Mouse (Mus musculus): Measurements from ENCODE around the gene Epc2. TPM values are rescaled to one million over a fixed set of nuclear protein-coding genes. Genes with fewer than 3 reads are reported as not detected.

The Epc2 gene
- polyA plus RNA-seq, 1 experiment from 2014 or later, result 8.6 TPM

DNA sequence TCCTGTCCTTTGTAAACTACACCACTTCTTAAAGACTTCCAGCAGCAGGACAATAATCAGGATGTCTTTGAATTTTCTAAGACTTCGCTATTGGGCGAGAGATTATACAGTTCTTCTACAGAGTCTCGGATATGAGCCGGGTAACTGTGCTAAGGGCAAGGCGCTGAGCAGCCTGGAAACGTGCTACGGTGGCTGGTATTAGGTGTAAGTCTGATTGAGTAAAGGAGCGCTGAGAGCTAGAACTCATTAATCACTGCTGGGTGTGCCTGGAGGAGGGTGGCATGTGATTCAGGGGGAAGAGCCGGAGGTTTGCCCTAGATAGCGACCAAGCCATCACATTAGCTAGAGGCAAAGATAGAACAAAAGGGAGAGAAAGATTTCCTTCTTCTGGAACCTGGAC, 25.1 kb upstream of the Epc2 start:
- Histone ChIP-seq H3K4me3 (ENCODE audit: low read length) (no peak overlapping the region), H3K27me3 (replicated peaks; ENCODE audit: control insufficient read depth, insufficient read depth, low read length) (no peaks in the 10 kb centered on the region), H3K36me3 (ENCODE audit: control insufficient read depth, insufficient read depth, low read length) (no peaks in the 10 kb centered on the region), H3K27ac (ENCODE audit: low read depth, low read length) (no peak overlapping the region), H3K9me3 (ENCODE audit: control insufficient read depth, low read length) (no peaks in the 10 kb centered on the region), H3K9ac (ENCODE audit: low read depth, low read length) (no peak overlapping the region), H3K4me2 (ENCODE audit: low read length) (no peak overlapping the region), H3K4me1 (ENCODE audit: control insufficient read depth, insufficient read depth, low read depth, low read length) (no peaks in the 10 kb centered on the region)
- WGBS, result 73% methylated on average over 10 of the region's 10 CpGs
- ATAC-seq, result no peak

GRCm38 (mm10) chr2:49431015-49431414, 20.3 kb upstream of the Epc2 start:
- H3K4me1 ChIP-seq (ENCODE audit: control insufficient read depth, insufficient read depth, low read depth, low read length), result no peaks in the 10 kb centered on the region
- H3K4me2 ChIP-seq (ENCODE audit: low read length), result no peak overlapping the region
- WGBS, result 84% methylated on average over 1 of the region's 1 CpGs
- H3K9ac ChIP-seq (ENCODE audit: low read depth, low read length), result no peak overlapping the region
- no peak for ATAC-seq
- no peak overlapping the region for H3K4me3 ChIP-seq (ENCODE audit: low read length)
- H3K36me3 ChIP-seq (ENCODE audit: control insufficient read depth, insufficient read depth, low read length), result no peaks in the 10 kb centered on the region
- no peaks in the 10 kb centered on the region for H3K9me3 ChIP-seq (ENCODE audit: control insufficient read depth, low read length)
- no peaks in the 10 kb centered on the region for H3K27me3 ChIP-seq (replicated peaks; ENCODE audit: control insufficient read depth, insufficient read depth, low read length)
- no peak overlapping the region for H3K27ac ChIP-seq (ENCODE audit: low read depth, low read length)

- 65% methylated on average over 9 of the region's 9 CpGs for WGBS
- Histone ChIP-seq H3K27me3 (replicated peaks; ENCODE audit: control insufficient read depth, insufficient read depth, low read length) (no peaks in the 10 kb centered on the region), H3K27ac (ENCODE audit: low read depth, low read length) (no peak overlapping the region), H3K9ac (ENCODE audit: low read depth, low read length) (no peak overlapping the region), H3K4me3 (ENCODE audit: low read length) (no peak overlapping the region), H3K36me3 (ENCODE audit: control insufficient read depth, insufficient read depth, low read length) (no peaks in the 10 kb centered on the region), H3K4me1 (ENCODE audit: control insufficient read depth, insufficient read depth, low read depth, low read length) (no peaks in the 10 kb centered on the region), H3K9me3 (ENCODE audit: control insufficient read depth, low read length) (no peaks in the 10 kb centered on the region), H3K4me2 (ENCODE audit: low read length) (no peak overlapping the region)
- ATAC-seq, result no peak
Observed at GRCm38 (mm10) chr2:49433211-49433610, 18.1 kb upstream of the Epc2 start.

GRCm38 (mm10) chr2:49446238-49446637, 5.0 kb upstream of the Epc2 start:
- Histone ChIP-seq H3K36me3 (ENCODE audit: control insufficient read depth, insufficient read depth, low read length) (no peaks in the 10 kb centered on the region), H3K4me3 (ENCODE audit: low read length) (no peak overlapping the region), H3K9me3 (ENCODE audit: control insufficient read depth, low read length) (no peaks in the 10 kb centered on the region), H3K27me3 (replicated peaks; ENCODE audit: control insufficient read depth, insufficient read depth, low read length) (no peaks in the 10 kb centered on the region), H3K4me1 (ENCODE audit: control insufficient read depth, insufficient read depth, low read depth, low read length) (peaks cover 2% of the 10 kb centered on the region; the same call in 1 of the 2 replicates), H3K9ac (ENCODE audit: low read depth, low read length) (no peak overlapping the region), H3K27ac (ENCODE audit: low read depth, low read length) (no peak overlapping the region), H3K4me2 (ENCODE audit: low read length) (no peak overlapping the region)
- 68% methylated on average over 2 of the region's 2 CpGs for WGBS
- no peak for ATAC-seq

GRCm38 (mm10) chr2:49447586-49448475, 3.5 kb upstream of the Epc2 start:
- H3K36me3 ChIP-seq (ENCODE audit: control insufficient read depth, insufficient read depth, low read length), result no peaks in the 10 kb centered on the region
- ATAC-seq, result no peak
- H3K4me3 ChIP-seq (ENCODE audit: low read length), result no peak overlapping the region
- no peaks in the 10 kb centered on the region for H3K9me3 ChIP-seq (ENCODE audit: control insufficient read depth, low read length)
- H3K27me3 ChIP-seq (replicated peaks; ENCODE audit: control insufficient read depth, insufficient read depth, low read length), result no peaks in the 10 kb centered on the region
- H3K9ac ChIP-seq (ENCODE audit: low read depth, low read length), result no peak overlapping the region
- H3K4me1 ChIP-seq (ENCODE audit: control insufficient read depth, insufficient read depth, low read depth, low read length), result peaks cover 2% of the 10 kb centered on the region; the same call in 1 of the 2 replicates
- no peak overlapping the region for H3K4me2 ChIP-seq (ENCODE audit: low read length)
- H3K27ac ChIP-seq (ENCODE audit: low read depth, low read length), result no peak overlapping the region
- WGBS, result 38% methylated on average over 8 of the region's 8 CpGs

DNA sequence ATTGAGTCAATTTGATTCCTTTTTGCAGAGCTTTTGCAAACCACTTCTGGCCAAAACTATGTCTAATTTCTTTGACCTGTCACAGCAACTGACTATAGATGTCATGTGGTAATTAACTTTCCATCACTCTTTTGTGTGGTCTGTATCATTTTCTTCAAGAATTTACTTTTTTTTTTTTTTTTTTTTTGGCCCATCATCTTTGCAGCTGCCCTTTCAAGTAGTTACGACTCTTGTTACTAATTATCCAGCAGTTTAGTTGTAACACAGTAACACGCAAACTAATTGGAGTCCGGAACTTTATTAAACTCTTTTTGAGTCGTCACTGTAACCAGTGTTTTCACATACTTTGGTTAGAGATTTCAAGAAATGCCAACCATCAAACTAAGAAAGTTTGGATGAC, 819 bp upstream of the Epc2 start:
- no peaks in the 10 kb centered on the region for H3K27me3 ChIP-seq (replicated peaks; ENCODE audit: control insufficient read depth, insufficient read depth, low read length)
- H3K4me3 ChIP-seq (ENCODE audit: low read length), result peak overlapping the region; percentile 78
- H3K9ac ChIP-seq (ENCODE audit: low read depth, low read length), result peak overlapping the region; percentile 96
- no peaks in the 10 kb centered on the region for H3K9me3 ChIP-seq (ENCODE audit: control insufficient read depth, low read length)
- H3K4me2 ChIP-seq (ENCODE audit: low read length), result peak overlapping the region; percentile 94
- H3K27ac ChIP-seq (ENCODE audit: low read depth, low read length), result no peak overlapping the region
- 9% methylated on average over 4 of the region's 4 CpGs for WGBS
- H3K36me3 ChIP-seq (ENCODE audit: control insufficient read depth, insufficient read depth, low read length), result no peaks in the 10 kb centered on the region
- ATAC-seq, result no peak
- peaks cover 8% of the 10 kb centered on the region; the same call in 1 of the 2 replicates for H3K4me1 ChIP-seq (ENCODE audit: control insufficient read depth, insufficient read depth, low read depth, low read length)

DNA sequence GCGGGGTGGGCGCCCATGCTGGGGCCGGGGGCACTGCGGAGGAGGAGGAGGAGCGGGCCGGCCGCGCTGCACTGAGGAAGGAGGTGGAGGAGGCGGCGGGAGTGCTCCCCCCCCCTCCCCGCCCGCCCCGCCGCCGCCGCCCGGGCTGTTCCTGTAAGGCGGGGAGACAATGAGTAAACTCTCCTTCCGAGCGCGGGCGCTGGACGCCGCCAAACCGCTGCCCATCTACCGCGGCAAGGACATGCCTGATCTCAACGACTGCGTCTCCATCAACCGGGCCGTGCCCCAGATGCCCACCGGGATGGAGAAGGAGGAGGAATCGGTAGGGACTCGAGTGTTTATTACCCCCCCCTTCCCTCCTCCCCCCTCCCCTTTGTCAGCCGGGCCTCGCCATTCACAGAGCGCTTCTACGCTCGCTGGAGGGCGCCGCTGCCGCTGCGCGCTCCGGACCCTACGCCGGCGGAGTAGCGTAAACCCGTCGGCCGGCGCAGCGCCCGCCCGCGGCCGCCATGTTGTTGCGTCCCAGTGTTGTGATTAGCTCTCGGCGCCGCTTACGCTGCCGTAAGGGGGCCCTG, 438 bp downstream of the Epc2 start:
- Histone ChIP-seq H3K27me3 (replicated peaks; ENCODE audit: control insufficient read depth, insufficient read depth, low read length) (no peaks in the 10 kb centered on the region), H3K36me3 (ENCODE audit: control insufficient read depth, insufficient read depth, low read length) (no peaks in the 10 kb centered on the region), H3K9me3 (ENCODE audit: control insufficient read depth, low read length) (no peaks in the 10 kb centered on the region), H3K4me3 (ENCODE audit: low read length) (peak overlapping the region; percentile 78), H3K9ac (ENCODE audit: low read depth, low read length) (peak overlapping the region; percentile 96), H3K4me1 (ENCODE audit: control insufficient read depth, insufficient read depth, low read depth, low read length) (peaks cover 13% of the 10 kb centered on the region), H3K27ac (ENCODE audit: low read depth, low read length) (peak overlapping the region; percentile 100), H3K4me2 (ENCODE audit: low read length) (peak overlapping the region; percentile 72)
- under 1% methylated on average over 30 of the region's 64 CpGs for WGBS
- peak; percentile 89 for ATAC-seq

GRCm38 (mm10) chr2:49452451-49453081, 1.3 kb downstream of the Epc2 start:
- ATAC-seq, result peak; percentile 56
- Histone ChIP-seq H3K27me3 (replicated peaks; ENCODE audit: control insufficient read depth, insufficient read depth, low read length) (no peaks in the 10 kb centered on the region), H3K9ac (ENCODE audit: low read depth, low read length) (peak overlapping the region; percentile 96), H3K36me3 (ENCODE audit: control insufficient read depth, insufficient read depth, low read length) (no peaks in the 10 kb centered on the region), H3K4me3 (ENCODE audit: low read length) (peak overlapping the region; percentile 78), H3K4me2 (ENCODE audit: low read length) (peak overlapping the region; percentile 72), H3K9me3 (ENCODE audit: control insufficient read depth, low read length) (no peaks in the 10 kb centered on the region), H3K4me1 (ENCODE audit: control insufficient read depth, insufficient read depth, low read depth, low read length) (peaks cover 13% of the 10 kb centered on the region), H3K27ac (ENCODE audit: low read depth, low read length) (peak overlapping the region; percentile 100)
- WGBS, result under 1% methylated on average over 36 of the region's 37 CpGs

- H3K9ac ChIP-seq (ENCODE audit: low read depth, low read length), result no peak overlapping the region
- H3K36me3 ChIP-seq (ENCODE audit: control insufficient read depth, insufficient read depth, low read length), result no peaks in the 10 kb centered on the region
- no peak overlapping the region for H3K27ac ChIP-seq (ENCODE audit: low read depth, low read length)
- peaks cover 11% of the 10 kb centered on the region for H3K4me1 ChIP-seq (ENCODE audit: control insufficient read depth, insufficient read depth, low read depth, low read length)
- WGBS, result 86% methylated on average over 2 of the region's 2 CpGs
- ATAC-seq, result no peak
- no peaks in the 10 kb centered on the region for H3K9me3 ChIP-seq (ENCODE audit: control insufficient read depth, low read length)
- no peaks in the 10 kb centered on the region for H3K27me3 ChIP-seq (replicated peaks; ENCODE audit: control insufficient read depth, insufficient read depth, low read length)
- H3K4me3 ChIP-seq (ENCODE audit: low read length), result no peak overlapping the region
- H3K4me2 ChIP-seq (ENCODE audit: low read length), result no peak overlapping the region
Observed at GRCm38 (mm10) chr2:49457797-49458196, 6.5 kb downstream of the Epc2 start.
